Mouse (Mus musculus) hindbrain, embryonic 14.5 days (tissue): Measurements from ENCODE around the gene Pdzrn4. TPM values are rescaled to one million over a fixed set of nuclear protein-coding genes. Genes with fewer than 3 reads are reported as not detected.
A peak's percentile ranks its signal among the peaks of the same experiment; 100 is the strongest.

Experiments used
- ATAC-seq: fragments of 200-750 bp; cut with Nextera tagmentation; 2 replicates; pipeline ENCODE4 v1.8.0; 2017; ENCODE audit warnings: moderate number of reproducible peaks, mild to moderate bottlenecking, moderate TSS enrichment, moderate library complexity; ENCODE audit not compliant: low FRiP score
- DNase-seq: peaks from one replicate; pipeline ENCODE4 v3.0.0-alpha.2; 2015; ENCODE audit warnings: low spot score
- H3K27ac ChIP-seq: fragments of 300-500 bp; sonication (generic); 2 replicates; pipeline ENCODE4 v1.5.1; 2014; ENCODE audit warnings: mild to moderate bottlenecking, moderate library complexity
- H3K27me3 ChIP-seq: fragments of 300-500 bp; sonication (generic); 2 replicates; pipeline ENCODE4 v1.6.1; 2014; ENCODE audit warnings: mild to moderate bottlenecking, low read length, mixed read lengths; ENCODE audit not compliant: control insufficient read depth, insufficient read depth
- H3K36me3 ChIP-seq: fragments of 300-500 bp; sonication (generic); replicated peaks from 2 replicates; pipeline ENCODE4 v1.6.1; 2014; ENCODE audit not compliant: control insufficient read depth, insufficient read depth
- H3K4me1 ChIP-seq: fragments of 300-500 bp; sonication (generic); replicated peaks from 2 replicates; pipeline ENCODE4 v1.6.1; 2014; ENCODE audit warnings: antibody characterized with exemption, low read length, mixed read lengths; ENCODE audit not compliant: control insufficient read depth, insufficient read depth
- H3K4me2 ChIP-seq: fragments of 300-500 bp; sonication (generic); replicated peaks from 2 replicates; pipeline ENCODE4 v1.6.1; 2014; ENCODE audit warnings: mild to moderate bottlenecking, moderate library complexity
- H3K4me3 ChIP-seq: fragments of 300-500 bp; sonication (generic); replicated peaks from 2 replicates; pipeline ENCODE4 v1.5.1; 2014; ENCODE audit warnings: mild to moderate bottlenecking, low read length
- H3K9ac ChIP-seq: fragments of 300-500 bp; sonication (generic); 2 replicates; pipeline ENCODE4 v1.6.1; 2014
- H3K9me3 ChIP-seq: fragments of 300-500 bp; sonication (generic); 2 replicates; pipeline ENCODE4 v1.6.1; 2016; ENCODE audit warnings: low read length; ENCODE audit not compliant: control insufficient read depth
- WGBS: fragments of 180-500 bp; shearing (Covaris S2); extraction: QIAGEN DNeasy Blood & Tissue Kit; methylation state at CpG from one replicate; pipeline ENCODE4 v1.1.7; 2014; 5-methylcytosine and 5-hydroxymethylcytosine counted together
- polyA plus RNA-seq: library from polyadenylated mRNA; unstranded; fragments of >200 nt; fragmentation: Nextera tagmentation; extraction: Ambion mirVana; gene quantifications from 2 replicates; pipeline ENCODE4 v1.2.1, GENCODE M21; 2014

The Pdzrn4 gene
- polyA plus RNA-seq, 1 experiment from 2014 or later: 33.5 TPM

DNA sequence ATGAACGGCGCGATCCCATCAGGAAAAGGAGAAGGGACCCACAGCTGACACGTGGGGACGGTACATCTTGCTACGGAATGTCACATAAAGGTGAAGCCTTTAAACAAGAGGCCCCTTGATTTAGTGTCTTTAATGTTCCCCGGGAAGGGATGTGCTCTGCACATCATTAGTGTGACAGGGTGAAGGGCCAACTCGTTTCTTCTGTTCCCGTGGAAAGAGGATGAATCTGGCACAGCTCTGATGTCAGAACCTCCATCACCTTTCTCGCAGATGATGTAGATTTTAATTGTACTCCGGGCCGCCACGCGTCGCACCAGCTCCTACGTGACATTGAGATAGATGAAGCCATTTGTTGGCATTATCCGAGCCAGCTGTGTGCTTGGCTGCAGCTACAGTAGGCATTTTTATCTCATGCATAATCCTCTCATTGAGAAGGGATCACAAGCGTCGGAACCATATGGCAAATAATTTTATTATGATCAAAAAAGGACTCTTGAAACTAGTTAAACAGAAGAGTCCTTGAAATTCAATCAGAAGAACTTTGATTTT, 124.1 kb downstream of the Pdzrn4 start:
- Histone ChIP-seq H3K4me3 (no peak overlapping the region), H3K9ac (peak overlapping the region; percentile 28; the same call in 1 of the 2 replicates), H3K9me3 (no peaks in the 10 kb centered on the region), H3K4me1 (peaks cover 19% of the 10 kb centered on the region), H3K27ac (no peak overlapping the region; the same call in 1 of the 2 replicates), H3K4me2 (peak overlapping the region; percentile 34), H3K27me3 (no peaks in the 10 kb centered on the region), H3K36me3 (no peaks in the 10 kb centered on the region)
- DNase-seq (peak; percentile 66), ATAC-seq (peak; percentile 64; the same call in 1 of the 2 replicates)
- 32% methylated on average over 19 of the region's 19 CpGs for WGBS

- WGBS: 27% methylated on average over 7 of the region's 7 CpGs
- no peak overlapping the region for H3K9ac ChIP-seq
- H3K4me2 ChIP-seq: peak overlapping the region; percentile 34; the same call in 1 of the 2 replicates
- no peaks in the 10 kb centered on the region for H3K9me3 ChIP-seq
- peaks cover 19% of the 10 kb centered on the region for H3K4me1 ChIP-seq
- H3K27ac ChIP-seq: peak overlapping the region; percentile 11
- DNase-seq (no peak), ATAC-seq (no peak)
- no peak overlapping the region for H3K4me3 ChIP-seq
- H3K36me3 ChIP-seq: no peaks in the 10 kb centered on the region
- no peaks in the 10 kb centered on the region for H3K27me3 ChIP-seq
These were observed 125.0 kb downstream of the Pdzrn4 start for GRCm38 (mm10) chr15:92521686-92522085.

DNA sequence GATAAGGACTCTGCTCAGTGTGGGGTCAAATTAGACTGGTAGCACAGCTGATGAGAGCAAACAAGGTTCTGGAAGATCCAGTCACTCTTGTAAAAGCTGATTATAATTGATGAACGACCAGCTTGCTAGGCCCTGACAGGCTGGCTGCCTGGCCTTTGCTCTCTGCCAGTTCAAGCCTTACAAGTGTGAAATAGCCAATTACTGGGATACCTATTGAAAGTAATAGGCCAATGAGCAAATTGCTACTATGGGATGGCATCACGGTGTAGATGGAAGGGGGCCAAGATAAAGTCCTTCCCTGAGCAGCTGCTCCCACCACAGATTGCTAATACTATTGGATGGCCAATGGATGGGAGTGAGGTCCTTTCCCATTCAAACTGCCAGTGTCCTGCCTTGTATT, 128.2 kb downstream of the Pdzrn4 start:
- Histone ChIP-seq H3K4me2 (no peak overlapping the region), H3K4me1 (peaks cover 19% of the 10 kb centered on the region), H3K27me3 (no peaks in the 10 kb centered on the region), H3K4me3 (no peak overlapping the region), H3K27ac (no peak overlapping the region), H3K9me3 (no peaks in the 10 kb centered on the region), H3K9ac (no peak overlapping the region), H3K36me3 (no peaks in the 10 kb centered on the region)
- 6% methylated on average over 2 of the region's 2 CpGs for WGBS
- no peak for DNase-seq
- ATAC-seq: no peak

DNA sequence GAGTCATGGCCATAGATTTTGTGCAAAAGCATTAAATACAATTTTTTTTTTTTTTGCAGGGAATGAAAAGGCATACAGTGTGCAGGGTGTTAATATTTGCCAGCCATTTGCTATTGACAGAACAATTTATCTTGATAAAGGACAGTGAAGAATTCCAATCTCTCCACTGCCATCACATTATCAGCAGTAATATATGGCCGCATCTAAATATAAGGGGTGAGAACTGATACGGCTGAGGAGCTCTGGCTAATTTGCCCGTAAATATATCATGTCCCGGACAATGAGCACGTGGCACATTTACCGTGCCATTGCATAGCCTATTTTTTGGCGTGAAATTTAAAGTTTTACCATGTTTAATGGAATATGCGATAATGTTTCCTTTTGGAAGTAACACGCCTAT, 128.7 kb downstream of the Pdzrn4 start:
- 74% methylated on average over 9 of the region's 9 CpGs for WGBS
- Histone ChIP-seq H3K27ac (no peak overlapping the region), H3K4me2 (no peak overlapping the region), H3K27me3 (no peaks in the 10 kb centered on the region), H3K4me1 (peaks cover 18% of the 10 kb centered on the region), H3K4me3 (no peak overlapping the region), H3K36me3 (no peaks in the 10 kb centered on the region), H3K9me3 (no peaks in the 10 kb centered on the region), H3K9ac (no peak overlapping the region)
- no peak for DNase-seq
- ATAC-seq: no peak

- ATAC-seq (no peak), DNase-seq (peak; percentile 51)
- no peak overlapping the region for H3K4me2 ChIP-seq
- 79% methylated on average over 4 of the region's 4 CpGs for WGBS
- H3K4me3 ChIP-seq: no peak overlapping the region
- peaks cover 4% of the 10 kb centered on the region for H3K4me1 ChIP-seq
- no peaks in the 10 kb centered on the region for H3K36me3 ChIP-seq
- no peaks in the 10 kb centered on the region for H3K9me3 ChIP-seq
- H3K9ac ChIP-seq: no peak overlapping the region
- no peak overlapping the region for H3K27ac ChIP-seq
- no peaks in the 10 kb centered on the region for H3K27me3 ChIP-seq
These were observed 130.1 kb downstream of the Pdzrn4 start for GRCm38 (mm10) chr15:92526731-92527130.

DNA sequence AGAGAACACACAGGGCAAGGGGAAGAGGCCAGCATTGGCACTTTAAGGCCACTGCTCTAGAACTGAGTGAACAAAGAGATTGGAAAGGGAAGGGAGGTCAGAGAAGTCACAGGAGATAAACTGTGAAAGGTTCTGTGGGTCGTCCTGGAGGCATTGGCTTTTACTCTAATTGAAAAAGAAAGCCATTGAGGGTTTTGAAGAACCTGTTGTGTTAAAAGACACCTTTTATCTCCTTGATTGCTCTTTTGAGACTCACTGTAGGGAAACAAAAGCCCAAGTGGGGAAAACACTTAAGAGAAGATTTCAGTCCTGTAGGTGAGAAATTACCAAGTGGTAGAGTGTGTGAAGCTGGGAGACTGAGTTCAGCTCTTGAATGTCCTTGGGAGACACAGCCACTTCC, 146.6 kb downstream of the Pdzrn4 start:
- Histone ChIP-seq H3K27ac (no peak overlapping the region), H3K27me3 (no peaks in the 10 kb centered on the region), H3K36me3 (no peaks in the 10 kb centered on the region), H3K4me1 (no peaks in the 10 kb centered on the region), H3K9me3 (no peaks in the 10 kb centered on the region), H3K4me3 (no peak overlapping the region), H3K9ac (no peak overlapping the region), H3K4me2 (no peak overlapping the region)
- 0% methylated on average over 1 of the region's 1 CpGs for WGBS
- DNase-seq: no peak
- no peak for ATAC-seq

GRCm38 (mm10) chr15:92547294-92547911, 150.7 kb downstream of the Pdzrn4 start:
- H3K27ac ChIP-seq: no peak overlapping the region
- H3K36me3 ChIP-seq: no peaks in the 10 kb centered on the region
- no peaks in the 10 kb centered on the region for H3K4me1 ChIP-seq
- WGBS: 59% methylated on average over 9 of the region's 9 CpGs
- H3K9me3 ChIP-seq: no peaks in the 10 kb centered on the region
- no peak overlapping the region for H3K4me2 ChIP-seq
- H3K4me3 ChIP-seq: no peak overlapping the region
- no peak overlapping the region for H3K9ac ChIP-seq
- ATAC-seq: no peak
- no peaks in the 10 kb centered on the region for H3K27me3 ChIP-seq
- no peak for DNase-seq

- H3K9me3 ChIP-seq: no peaks in the 10 kb centered on the region
- H3K27me3 ChIP-seq: no peaks in the 10 kb centered on the region
- H3K27ac ChIP-seq: no peak overlapping the region
- ATAC-seq (no peak), DNase-seq (no peak)
- H3K4me2 ChIP-seq: no peak overlapping the region
- no peaks in the 10 kb centered on the region for H3K4me1 ChIP-seq
- no peaks in the 10 kb centered on the region for H3K36me3 ChIP-seq
- H3K4me3 ChIP-seq: no peak overlapping the region
- 79% methylated on average over 7 of the region's 7 CpGs for WGBS
- H3K9ac ChIP-seq: no peak overlapping the region
These were observed 158.4 kb downstream of the Pdzrn4 start for GRCm38 (mm10) chr15:92555012-92555574.

DNA sequence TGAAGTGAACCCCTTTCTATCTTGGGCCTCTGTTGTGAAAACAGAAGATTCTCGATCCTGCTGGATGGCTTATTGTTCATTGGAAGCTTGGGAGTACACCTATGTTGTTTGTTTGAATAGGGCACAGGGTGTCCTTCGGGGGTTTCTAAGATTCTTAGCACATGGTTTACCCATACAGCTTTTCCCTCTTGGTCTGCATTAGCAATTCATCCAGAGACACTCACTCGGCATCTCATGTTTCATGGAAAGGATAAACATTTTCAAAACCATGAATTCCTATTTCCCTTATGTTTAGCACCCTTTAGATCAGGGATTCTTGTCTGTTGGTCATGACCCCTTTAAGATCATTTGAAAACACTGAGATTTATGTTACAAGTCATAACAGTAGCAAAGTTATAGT, 159.0 kb downstream of the Pdzrn4 start:
- no peaks in the 10 kb centered on the region for H3K36me3 ChIP-seq
- H3K9ac ChIP-seq: no peak overlapping the region
- H3K4me3 ChIP-seq: no peak overlapping the region
- WGBS: 82% methylated on average over 3 of the region's 3 CpGs
- H3K4me2 ChIP-seq: no peak overlapping the region
- H3K9me3 ChIP-seq: no peaks in the 10 kb centered on the region
- H3K27me3 ChIP-seq: no peaks in the 10 kb centered on the region
- DNase-seq (no peak), ATAC-seq (no peak)
- no peaks in the 10 kb centered on the region for H3K4me1 ChIP-seq
- no peak overlapping the region for H3K27ac ChIP-seq
